Mouse (Mus musculus): ENCODE results near the gene Fgfr2. TPM values are rescaled to one million over a fixed set of nuclear protein-coding genes. Genes with fewer than 3 reads are reported as not detected.

Fgfr2 gene
- polyA plus RNA-seq, 1 experiment from 2014 or later, result 133 TPM

- Histone ChIP-seq H3K27ac (ENCODE audit: low read depth, low read length) (no peak overlapping the region), H3K9ac (ENCODE audit: low read depth, low read length) (no peak overlapping the region), H3K36me3 (ENCODE audit: control insufficient read depth, insufficient read depth, low read length) (no peaks in the 10 kb centered on the region; the same call in 1 of the 2 replicates), H3K4me3 (ENCODE audit: low read length) (no peak overlapping the region), H3K4me1 (ENCODE audit: control insufficient read depth, insufficient read depth, low read length) (no peaks in the 10 kb centered on the region), H3K9me3 (ENCODE audit: control insufficient read depth, low read length) (no peaks in the 10 kb centered on the region), H3K27me3 (ENCODE audit: control insufficient read depth, insufficient read depth, low read length) (no peaks in the 10 kb centered on the region), H3K4me2 (replicated peaks; ENCODE audit: low read depth, low read length) (no peak overlapping the region)
- no peak for ATAC-seq (ENCODE audit: low FRiP score, low TSS enrichment)
- 76% methylated on average over 6 of the region's 6 CpGs for WGBS
Observed at GRCm38 (mm10) chr7:132747096-132747495, 376.1 kb downstream of the Fgfr2 start.

GRCm38 (mm10) chr7:132742912-132743311 lies 380.2 kb downstream of the Fgfr2 start:
- Histone ChIP-seq H3K27me3 (ENCODE audit: control insufficient read depth, insufficient read depth, low read length) (no peaks in the 10 kb centered on the region), H3K4me2 (replicated peaks; ENCODE audit: low read depth, low read length) (no peak overlapping the region), H3K27ac (ENCODE audit: low read depth, low read length) (no peak overlapping the region), H3K9me3 (ENCODE audit: control insufficient read depth, low read length) (no peaks in the 10 kb centered on the region), H3K4me3 (ENCODE audit: low read length) (no peak overlapping the region), H3K9ac (ENCODE audit: low read depth, low read length) (no peak overlapping the region), H3K36me3 (ENCODE audit: control insufficient read depth, insufficient read depth, low read length) (no peaks in the 10 kb centered on the region; the same call in 1 of the 2 replicates), H3K4me1 (ENCODE audit: control insufficient read depth, insufficient read depth, low read length) (no peaks in the 10 kb centered on the region)
- 84% methylated on average over 5 of the region's 5 CpGs for WGBS
- ATAC-seq (ENCODE audit: low FRiP score, low TSS enrichment), result no peak

DNA sequence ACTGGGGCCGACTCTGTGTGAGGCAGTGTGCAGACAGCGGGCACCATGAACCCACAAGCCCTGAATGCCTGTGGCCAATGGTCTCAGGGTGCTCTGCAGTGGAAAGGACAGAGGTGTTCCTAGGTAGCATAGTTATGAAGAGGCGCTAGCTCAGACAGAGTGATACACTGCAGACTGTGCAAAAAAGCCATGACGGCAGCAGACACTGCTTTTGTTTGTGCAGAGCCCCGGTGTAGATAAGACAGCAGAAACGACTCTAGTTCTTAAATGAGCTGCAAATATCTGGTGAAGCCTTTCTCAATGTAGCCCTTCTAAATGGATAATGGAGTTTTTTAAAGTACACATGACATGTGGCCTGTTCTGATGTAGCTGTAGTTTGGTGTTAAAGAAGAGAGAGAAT lies 383.3 kb downstream of the Fgfr2 start:
- H3K27ac ChIP-seq (ENCODE audit: low read depth, low read length), result no peak overlapping the region
- H3K27me3 ChIP-seq (ENCODE audit: control insufficient read depth, insufficient read depth, low read length), result no peaks in the 10 kb centered on the region
- H3K4me1 ChIP-seq (ENCODE audit: control insufficient read depth, insufficient read depth, low read length), result peaks cover 10% of the 10 kb centered on the region
- H3K9me3 ChIP-seq (ENCODE audit: control insufficient read depth, low read length), result no peaks in the 10 kb centered on the region
- H3K4me2 ChIP-seq (replicated peaks; ENCODE audit: low read depth, low read length), result no peak overlapping the region
- no peak overlapping the region for H3K4me3 ChIP-seq (ENCODE audit: low read length)
- H3K36me3 ChIP-seq (ENCODE audit: control insufficient read depth, insufficient read depth, low read length), result no peaks in the 10 kb centered on the region
- H3K9ac ChIP-seq (ENCODE audit: low read depth, low read length), result no peak overlapping the region
- WGBS, result 86% methylated on average over 6 of the region's 6 CpGs
- ATAC-seq (ENCODE audit: low FRiP score, low TSS enrichment), result no peak

DNA sequence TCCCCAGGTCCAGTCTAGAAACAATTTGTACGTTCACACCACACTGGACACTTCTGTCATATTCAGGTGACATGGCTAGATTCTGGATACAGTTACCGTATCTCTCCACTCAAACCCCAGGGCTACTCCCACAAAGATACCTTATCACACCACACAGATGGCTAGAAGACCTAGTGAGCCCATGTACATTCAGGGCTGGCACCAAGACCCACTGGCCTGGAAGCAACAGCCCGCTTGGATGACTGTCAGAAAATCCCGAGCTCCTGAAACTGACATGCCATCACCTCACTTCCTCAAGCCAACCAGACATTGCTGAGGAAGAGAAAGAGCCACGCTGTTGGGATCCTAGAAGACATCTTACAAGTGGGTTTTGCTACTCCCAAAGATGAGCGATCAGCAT lies 384.3 kb downstream of the Fgfr2 start:
- H3K4me3 ChIP-seq (ENCODE audit: low read length), result no peak overlapping the region
- H3K27ac ChIP-seq (ENCODE audit: low read depth, low read length), result no peak overlapping the region
- H3K27me3 ChIP-seq (ENCODE audit: control insufficient read depth, insufficient read depth, low read length), result no peaks in the 10 kb centered on the region
- no peak for ATAC-seq (ENCODE audit: low FRiP score, low TSS enrichment)
- H3K36me3 ChIP-seq (ENCODE audit: control insufficient read depth, insufficient read depth, low read length), result no peaks in the 10 kb centered on the region
- H3K9me3 ChIP-seq (ENCODE audit: control insufficient read depth, low read length), result no peaks in the 10 kb centered on the region
- no peak overlapping the region for H3K9ac ChIP-seq (ENCODE audit: low read depth, low read length)
- H3K4me2 ChIP-seq (replicated peaks; ENCODE audit: low read depth, low read length), result no peak overlapping the region
- peaks cover 10% of the 10 kb centered on the region for H3K4me1 ChIP-seq (ENCODE audit: control insufficient read depth, insufficient read depth, low read length)
- WGBS, result 87% methylated on average over 6 of the region's 6 CpGs

DNA sequence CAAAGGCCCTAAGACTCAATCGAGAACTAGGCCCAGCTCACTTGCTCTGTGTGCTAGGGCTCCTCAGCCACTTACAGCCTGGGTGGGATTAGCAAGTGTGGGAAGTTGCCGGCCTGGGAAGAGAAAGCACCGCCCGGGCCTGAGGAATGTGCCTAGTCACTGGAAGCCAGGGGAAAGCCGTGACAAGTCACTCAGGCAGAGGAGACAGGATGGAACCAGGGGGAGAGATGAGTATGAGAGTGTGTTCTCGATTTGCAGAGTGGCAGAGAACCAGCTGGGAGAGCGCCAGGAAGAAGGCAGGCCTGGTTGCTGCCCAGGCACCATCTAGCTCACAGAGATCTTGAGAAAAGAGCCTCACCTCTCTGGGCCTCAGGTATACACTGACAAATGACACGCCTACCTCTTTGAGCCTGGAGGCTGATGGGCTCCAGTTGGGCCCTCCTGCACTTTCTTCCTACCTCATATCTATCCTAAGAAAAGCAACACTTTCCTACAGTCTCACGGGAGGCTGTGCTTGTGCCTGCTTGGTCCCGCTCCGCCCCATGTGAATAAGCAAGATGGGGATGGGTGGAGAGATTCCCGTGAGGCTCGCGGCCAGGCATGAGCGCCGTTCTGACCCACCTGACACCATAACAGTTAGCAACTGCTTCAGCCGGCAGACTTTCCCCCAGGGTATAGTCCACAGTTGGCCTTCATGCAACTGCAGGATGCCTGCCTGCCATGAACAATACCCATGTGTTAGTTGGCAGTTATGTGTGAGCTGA lies 386.9 kb downstream of the Fgfr2 start:
- Histone ChIP-seq H3K36me3 (ENCODE audit: control insufficient read depth, insufficient read depth, low read length) (no peaks in the 10 kb centered on the region), H3K9me3 (ENCODE audit: control insufficient read depth, low read length) (no peaks in the 10 kb centered on the region), H3K4me1 (ENCODE audit: control insufficient read depth, insufficient read depth, low read length) (peaks cover 10% of the 10 kb centered on the region), H3K27ac (ENCODE audit: low read depth, low read length) (peak overlapping the region; percentile 57), H3K4me3 (ENCODE audit: low read length) (no peak overlapping the region), H3K9ac (ENCODE audit: low read depth, low read length) (no peak overlapping the region), H3K27me3 (ENCODE audit: control insufficient read depth, insufficient read depth, low read length) (no peaks in the 10 kb centered on the region), H3K4me2 (replicated peaks; ENCODE audit: low read depth, low read length) (no peak overlapping the region)
- peak; percentile 29 for ATAC-seq (ENCODE audit: low FRiP score, low TSS enrichment)
- 65% methylated on average over 17 of the region's 17 CpGs for WGBS

- no peak overlapping the region for H3K4me2 ChIP-seq (replicated peaks; ENCODE audit: low read depth, low read length)
- H3K9ac ChIP-seq (ENCODE audit: low read depth, low read length), result no peak overlapping the region
- no peak for ATAC-seq (ENCODE audit: low FRiP score, low TSS enrichment)
- 54% methylated on average over 5 of the region's 5 CpGs for WGBS
- no peak overlapping the region for H3K4me3 ChIP-seq (ENCODE audit: low read length)
- H3K27ac ChIP-seq (ENCODE audit: low read depth, low read length), result no peak overlapping the region
- peaks cover 10% of the 10 kb centered on the region for H3K4me1 ChIP-seq (ENCODE audit: control insufficient read depth, insufficient read depth, low read length)
- H3K36me3 ChIP-seq (ENCODE audit: control insufficient read depth, insufficient read depth, low read length), result no peaks in the 10 kb centered on the region
- no peaks in the 10 kb centered on the region for H3K9me3 ChIP-seq (ENCODE audit: control insufficient read depth, low read length)
- no peaks in the 10 kb centered on the region for H3K27me3 ChIP-seq (ENCODE audit: control insufficient read depth, insufficient read depth, low read length)
Observed at GRCm38 (mm10) chr7:132735145-132735544, 388.0 kb downstream of the Fgfr2 start.

DNA sequence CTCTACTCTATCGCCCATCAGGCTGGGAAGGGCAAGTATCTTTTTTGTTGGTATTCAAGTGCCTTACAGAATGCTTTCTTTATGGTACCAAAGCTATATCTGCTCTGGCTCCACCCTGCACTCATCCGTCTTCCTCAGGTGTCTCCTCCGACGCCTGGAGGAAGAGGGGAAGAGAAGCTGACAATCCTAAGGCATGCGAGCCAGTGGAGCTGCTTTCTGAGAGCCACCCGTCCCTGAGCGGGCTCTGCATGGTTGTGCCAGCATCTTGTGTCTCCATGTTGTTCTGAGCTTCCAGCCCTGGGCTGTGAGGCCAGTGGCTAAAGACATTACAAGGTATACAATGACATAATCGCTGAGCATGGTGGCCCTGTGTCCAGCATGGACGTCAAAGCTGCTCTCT lies 388.9 kb downstream of the Fgfr2 start:
- Histone ChIP-seq H3K4me1 (ENCODE audit: control insufficient read depth, insufficient read depth, low read length) (peaks cover 10% of the 10 kb centered on the region), H3K27me3 (ENCODE audit: control insufficient read depth, insufficient read depth, low read length) (no peaks in the 10 kb centered on the region), H3K4me3 (ENCODE audit: low read length) (no peak overlapping the region), H3K9ac (ENCODE audit: low read depth, low read length) (no peak overlapping the region), H3K9me3 (ENCODE audit: control insufficient read depth, low read length) (no peaks in the 10 kb centered on the region), H3K4me2 (replicated peaks; ENCODE audit: low read depth, low read length) (no peak overlapping the region), H3K27ac (ENCODE audit: low read depth, low read length) (no peak overlapping the region), H3K36me3 (ENCODE audit: control insufficient read depth, insufficient read depth, low read length) (no peaks in the 10 kb centered on the region)
- no peak for ATAC-seq (ENCODE audit: low FRiP score, low TSS enrichment)
- 82% methylated on average over 9 of the region's 9 CpGs for WGBS

- no peaks in the 10 kb centered on the region for H3K9me3 ChIP-seq (ENCODE audit: control insufficient read depth, low read length)
- WGBS, result 69% methylated on average over 6 of the region's 6 CpGs
Observed at GRCm38 (mm10) chr7:132733521-132733920, 389.6 kb downstream of the Fgfr2 start.

DNA sequence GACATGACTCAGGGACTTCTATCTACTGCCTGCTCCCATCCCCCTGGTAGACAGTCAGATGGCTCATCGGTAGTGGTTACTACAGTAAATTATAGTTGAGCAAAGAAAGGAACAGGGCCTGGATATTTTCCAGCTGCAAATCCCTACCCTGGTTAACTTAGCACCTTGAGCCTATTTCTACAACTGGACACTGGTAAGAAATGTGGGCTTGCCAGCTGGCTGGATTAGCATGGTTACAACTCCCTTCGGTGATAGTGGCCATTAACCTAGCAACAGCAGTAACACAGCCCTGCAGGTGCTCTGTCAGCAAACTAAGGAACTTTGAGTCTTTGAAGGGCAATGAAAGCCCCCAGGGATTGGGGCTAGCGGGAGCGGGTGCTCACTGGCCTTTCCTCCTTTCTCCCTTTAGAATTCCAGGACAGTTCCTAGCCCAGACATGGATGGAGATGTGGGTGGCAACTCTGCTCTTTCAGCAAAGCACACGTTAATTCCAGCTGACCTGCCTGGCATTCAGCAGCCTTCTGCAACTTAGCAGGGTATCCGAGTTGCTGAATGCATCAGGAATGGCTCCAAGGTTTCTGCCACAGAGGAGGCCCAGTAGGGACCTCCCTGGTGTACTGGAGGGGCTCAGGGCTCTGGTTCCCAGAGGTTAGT lies 390.9 kb downstream of the Fgfr2 start:
- Histone ChIP-seq H3K36me3 (ENCODE audit: control insufficient read depth, insufficient read depth, low read length) (no peaks in the 10 kb centered on the region), H3K9ac (ENCODE audit: low read depth, low read length) (no peak overlapping the region), H3K4me2 (replicated peaks; ENCODE audit: low read depth, low read length) (no peak overlapping the region), H3K27me3 (ENCODE audit: control insufficient read depth, insufficient read depth, low read length) (no peaks in the 10 kb centered on the region), H3K9me3 (ENCODE audit: control insufficient read depth, low read length) (no peaks in the 10 kb centered on the region), H3K4me3 (ENCODE audit: low read length) (no peak overlapping the region), H3K4me1 (ENCODE audit: control insufficient read depth, insufficient read depth, low read length) (peaks cover 10% of the 10 kb centered on the region), H3K27ac (ENCODE audit: low read depth, low read length) (no peak overlapping the region)
- WGBS, result 81% methylated on average over 6 of the region's 6 CpGs
- ATAC-seq (ENCODE audit: low FRiP score, low TSS enrichment), result no peak

More at GRCm38 (mm10) chr7:132733521-132733920, 389.6 kb downstream of the Fgfr2 start:
- no peaks in the 10 kb centered on the region for H3K36me3 ChIP-seq (ENCODE audit: control insufficient read depth, insufficient read depth, low read length)
- no peak overlapping the region for H3K4me2 ChIP-seq (replicated peaks; ENCODE audit: low read depth, low read length)
- H3K9ac ChIP-seq (ENCODE audit: low read depth, low read length), result no peak overlapping the region
- ATAC-seq (ENCODE audit: low FRiP score, low TSS enrichment), result no peak
- H3K27me3 ChIP-seq (ENCODE audit: control insufficient read depth, insufficient read depth, low read length), result no peaks in the 10 kb centered on the region
- no peak overlapping the region for H3K27ac ChIP-seq (ENCODE audit: low read depth, low read length)
- H3K4me1 ChIP-seq (ENCODE audit: control insufficient read depth, insufficient read depth, low read length), result peaks cover 10% of the 10 kb centered on the region
- H3K4me3 ChIP-seq (ENCODE audit: low read length), result no peak overlapping the region

All from kidney, embryonic 14.5 days (tissue).